ENCODE assay signal across 28 mouse cellular contexts in the genomic region with DNA sequence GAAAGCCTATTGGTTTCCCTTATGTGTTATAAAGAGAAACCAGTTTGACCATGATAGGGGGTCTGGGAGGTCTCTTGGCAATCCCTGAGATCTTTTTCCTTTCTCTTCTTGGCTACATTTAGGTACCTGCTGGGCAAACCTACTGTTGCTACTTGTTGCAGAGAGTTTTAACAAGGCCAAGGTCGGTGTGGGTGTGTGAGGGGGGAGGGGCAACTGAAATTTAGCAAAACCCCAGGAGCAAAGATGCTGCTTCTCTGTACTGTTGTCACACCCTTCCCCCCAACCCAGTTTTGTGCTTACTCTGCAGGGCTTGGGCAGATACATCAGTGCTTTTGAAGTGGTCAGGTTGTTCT.
DNase-seq lines count a peak whose midpoint lies in the region; ATAC-seq lines count a peak whose summit lies in the region.
"Had no signal": no experiment of that assay in that cellular context is flagged by ENCODE, and none has a peak within 500 bp of the region (broad histone marks: within the 10 kb centered on the region; RNA-seq: fewer than 3 reads in every experiment).

No protein-coding gene starts in this region.

- peak; percentile 15 for DNase-seq in cerebellum, adult 9-10 months
- no peak for DNase-seq in cerebellum, adult 8-10 months
- DNase-seq in forebrain, embryonic 14.5 days (ENCODE audit: low spot score), result no peak
- no peak for DNase-seq in forebrain, embryonic 11.5 days (ENCODE audit: low spot score)
- DNase-seq in limb, embryonic 11.5 days (ENCODE audit: low spot score), result no peak
- DNase-seq in limb, embryonic 10.5 days (ENCODE audit: low spot score), result no peak
- peak; percentile 9 for DNase-seq in ZHBTc4 (ENCODE audit: low read depth, low spot score)
- DNase-seq: adrenal gland, adult 8-10 months; gastrocnemius, postnatal 14 days; heart, adult 11 months; heart, postnatal 10 days; kidney, adult 18-20 months; kidney, postnatal 4 days; lung, postnatal 4 days; right cerebral cortex, adult 18-20 months; right cerebral cortex, postnatal 4 days; thymus, adult 18-20 months; thymus, postnatal 36 days had no signal

- 0 out of 2 replicates have a peak, but pooled peaks have one; percentile 24 for ATAC-seq in forebrain, embryonic 14.5 days
- ATAC-seq in forebrain, embryonic 11.5 days (replicated peaks; ENCODE audit: low FRiP score), result no peak
- ATAC-seq in limb, embryonic 11.5 days (ENCODE audit: insufficient number of reproducible peaks, low FRiP score, low TSS enrichment, low read depth), result 0 out of 2 replicates have a peak, but pooled peaks have one; percentile 67
- ATAC-seq: activated CD4-positive, CD25-positive, alpha-beta regulatory T cell, adult 4 months; CD4-positive, CD25-positive, alpha-beta regulatory T cell, adult 4 months; inflammation-experienced regulatory T-cells, adult 6 months; midbrain, embryonic 16.5 days; Patski had no signal

- H3K4me3 ChIP-seq in forebrain, embryonic 14.5 days (ENCODE audit: low read depth, low read length), result no peak overlapping the region
- H3K4me3 ChIP-seq in forebrain, embryonic 11.5 days (ENCODE audit: low read depth, low read length), result no peak overlapping the region
- no peak overlapping the region for H3K4me3 ChIP-seq in limb, embryonic 11.5 days (ENCODE audit: low read depth, low read length)
- no peak overlapping the region for H3K4me3 ChIP-seq in limb, embryonic 10.5 days
- H3K4me3 ChIP-seq: embryonic facial prominence, embryonic 10.5 days; heart, embryonic 12.5 days; myocyte had no signal

- H3K4me1 ChIP-seq in forebrain, embryonic 14.5 days (ENCODE audit: control insufficient read depth, insufficient read depth, low read length), result peaks cover 9% of the 10 kb centered on the region
- H3K4me1 ChIP-seq in forebrain, embryonic 11.5 days (replicated peaks; ENCODE audit: control insufficient read depth, insufficient read depth, low read length), result no peaks in the 10 kb centered on the region; the same call in 1 of the 2 replicates
- H3K4me1 ChIP-seq in limb, embryonic 11.5 days (ENCODE audit: control insufficient read depth, insufficient read depth, low read length), result no peaks in the 10 kb centered on the region
- H3K4me1 ChIP-seq in limb, embryonic 10.5 days, result peaks cover 12% of the 10 kb centered on the region
- H3K4me1 ChIP-seq: heart, embryonic 12.5 days had no signal

- H3K27me3 ChIP-seq in forebrain, embryonic 14.5 days (replicated peaks; ENCODE audit: control insufficient read depth, insufficient read depth, low read length), result no peaks in the 10 kb centered on the region
- no peaks in the 10 kb centered on the region for H3K27me3 ChIP-seq in forebrain, embryonic 11.5 days (ENCODE audit: control insufficient read depth, insufficient read depth, low read length)
- no peaks in the 10 kb centered on the region for H3K27me3 ChIP-seq in limb, embryonic 11.5 days (ENCODE audit: control insufficient read depth, insufficient read depth, low read length)
- H3K27me3 ChIP-seq in limb, embryonic 10.5 days (ENCODE audit: low read depth, poor library complexity, severe bottlenecking), result no peaks in the 10 kb centered on the region
- H3K27me3 ChIP-seq: heart, embryonic 12.5 days; Patski had no signal

- H3K27ac ChIP-seq in forebrain, embryonic 14.5 days (ENCODE audit: low read depth, low read length), result no peak overlapping the region
- no peak overlapping the region for H3K27ac ChIP-seq in forebrain, embryonic 11.5 days (ENCODE audit: low read depth, low read length)
- no peak overlapping the region for H3K27ac ChIP-seq in limb, embryonic 11.5 days (replicated peaks; ENCODE audit: low read depth, low read length)
- no peak overlapping the region for H3K27ac ChIP-seq in limb, embryonic 10.5 days
- H3K27ac ChIP-seq: embryonic facial prominence, embryonic 10.5 days had no signal

- no peak overlapping the region for H3K9ac ChIP-seq in forebrain, embryonic 14.5 days (ENCODE audit: low read length)
- no peak overlapping the region for H3K9ac ChIP-seq in forebrain, embryonic 11.5 days (ENCODE audit: low read length)
- no peak overlapping the region for H3K9ac ChIP-seq in limb, embryonic 11.5 days (ENCODE audit: low read length)
- H3K9ac ChIP-seq: heart, embryonic 12.5 days; hindbrain, embryonic 14.5 days had no signal

- H3K9me3 ChIP-seq in forebrain, embryonic 14.5 days (replicated peaks; ENCODE audit: control insufficient read depth, low read length), result no peaks in the 10 kb centered on the region
- H3K9me3 ChIP-seq in forebrain, embryonic 11.5 days (ENCODE audit: control insufficient read depth, low read length), result no peaks in the 10 kb centered on the region
- H3K9me3 ChIP-seq in limb, embryonic 11.5 days (ENCODE audit: control insufficient read depth, low read length), result no peaks in the 10 kb centered on the region
- H3K9me3 ChIP-seq in limb, embryonic 10.5 days (replicated peaks), result no peaks in the 10 kb centered on the region
- H3K9me3 ChIP-seq: embryonic facial prominence, embryonic 10.5 days; G1E; heart, embryonic 12.5 days had no signal

- H3K36me3 ChIP-seq in forebrain, embryonic 14.5 days (ENCODE audit: control insufficient read depth, insufficient read depth, low read length), result no peaks in the 10 kb centered on the region
- no peaks in the 10 kb centered on the region for H3K36me3 ChIP-seq in forebrain, embryonic 11.5 days (ENCODE audit: control insufficient read depth, insufficient read depth, low read length)
- no peaks in the 10 kb centered on the region for H3K36me3 ChIP-seq in limb, embryonic 11.5 days (ENCODE audit: control insufficient read depth, insufficient read depth, low read length)
- H3K36me3 ChIP-seq in limb, embryonic 10.5 days, result no peaks in the 10 kb centered on the region
- H3K36me3 ChIP-seq: embryonic facial prominence, embryonic 10.5 days; G1E; heart, embryonic 12.5 days had no signal

- H3K4me2 ChIP-seq in forebrain, embryonic 14.5 days (ENCODE audit: low read length), result no peak overlapping the region
- H3K4me2 ChIP-seq in forebrain, embryonic 11.5 days (ENCODE audit: low read depth, low read length, severe bottlenecking), result no peak overlapping the region
- H3K4me2 ChIP-seq in limb, embryonic 11.5 days (ENCODE audit: low read depth, severe bottlenecking), result no peak overlapping the region
- H3K4me2 ChIP-seq: heart, embryonic 12.5 days; hindbrain, embryonic 14.5 days had no signal

- WGBS in forebrain, embryonic 14.5 days, result 4% methylated on average over 1 of the region's 1 CpGs
- WGBS in forebrain, embryonic 11.5 days, result 17% methylated on average over 1 of the region's 1 CpGs
- WGBS in limb, embryonic 11.5 days, result 5% methylated on average over 1 of the region's 1 CpGs
- WGBS in limb, embryonic 10.5 days, result 6% methylated on average over 1 of the region's 1 CpGs

Comparison
In these comparisons a context has a peak if more than half of its experiments do, and no peak if none do; other contexts are left out.
1. DNase-seq: peak in cerebellum, adult 9-10 months (single experiment) and ZHBTc4 (single experiment); none in cerebellum, adult 8-10 months (single experiment), forebrain, embryonic 14.5 days (single experiment), forebrain, embryonic 11.5 days (single experiment), limb, embryonic 11.5 days (single experiment) and limb, embryonic 10.5 days (single experiment).